Mouse (Mus musculus): ENCODE measurements around the gene Ltbp3.
A peak's percentile ranks its signal among the peaks of the same experiment; 100 is the strongest.

The Ltbp3 gene

DNA sequence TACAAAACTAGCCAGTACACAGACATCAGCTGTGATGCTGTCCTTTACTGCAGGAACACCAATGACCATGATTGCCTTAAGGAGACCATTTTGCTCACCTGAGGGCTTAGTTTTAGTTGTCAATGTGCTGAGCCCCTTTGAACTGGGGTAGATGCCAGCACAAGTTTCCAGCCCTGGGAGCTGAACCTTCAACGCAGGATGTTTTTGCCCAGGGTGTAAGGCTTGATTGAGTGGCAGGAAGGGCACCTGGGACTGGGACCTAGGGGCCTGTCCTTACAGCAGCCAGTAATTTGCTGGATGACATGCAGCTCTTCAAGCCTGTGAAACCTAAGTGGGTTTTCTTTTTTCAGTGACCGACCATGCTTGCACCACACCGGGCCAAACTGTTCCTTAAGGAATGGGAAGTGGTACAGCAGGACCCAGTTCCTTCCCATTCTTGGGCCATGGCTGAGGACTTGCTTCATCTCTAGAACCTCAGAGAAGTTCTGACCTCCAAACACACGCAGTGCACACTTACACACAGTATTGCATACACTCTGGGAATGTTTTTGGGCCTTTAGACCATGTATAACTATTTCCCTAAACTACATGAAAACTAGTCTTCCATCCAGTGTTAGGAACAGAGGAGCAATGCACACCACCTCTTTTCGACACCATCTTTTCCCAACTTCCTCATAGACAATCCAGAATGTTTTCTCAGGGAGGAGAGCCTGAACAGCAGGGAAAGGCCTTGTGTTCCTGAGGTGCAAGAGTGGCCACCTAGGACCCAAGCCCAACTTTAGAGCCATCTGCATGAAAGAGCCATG is 54.3 kb downstream of the Ltbp3 start:
- DNase-seq, result peak in 1 of 2 experiments; percentile 51

GRCm38 (mm10) chr19:5795668-5796572 is 55.2 kb downstream of the Ltbp3 start:
- DNase-seq, result no peak

GRCm38 (mm10) chr19:5796573-5797111 is 55.9 kb downstream of the Ltbp3 start:
- no peak for DNase-seq

DNA sequence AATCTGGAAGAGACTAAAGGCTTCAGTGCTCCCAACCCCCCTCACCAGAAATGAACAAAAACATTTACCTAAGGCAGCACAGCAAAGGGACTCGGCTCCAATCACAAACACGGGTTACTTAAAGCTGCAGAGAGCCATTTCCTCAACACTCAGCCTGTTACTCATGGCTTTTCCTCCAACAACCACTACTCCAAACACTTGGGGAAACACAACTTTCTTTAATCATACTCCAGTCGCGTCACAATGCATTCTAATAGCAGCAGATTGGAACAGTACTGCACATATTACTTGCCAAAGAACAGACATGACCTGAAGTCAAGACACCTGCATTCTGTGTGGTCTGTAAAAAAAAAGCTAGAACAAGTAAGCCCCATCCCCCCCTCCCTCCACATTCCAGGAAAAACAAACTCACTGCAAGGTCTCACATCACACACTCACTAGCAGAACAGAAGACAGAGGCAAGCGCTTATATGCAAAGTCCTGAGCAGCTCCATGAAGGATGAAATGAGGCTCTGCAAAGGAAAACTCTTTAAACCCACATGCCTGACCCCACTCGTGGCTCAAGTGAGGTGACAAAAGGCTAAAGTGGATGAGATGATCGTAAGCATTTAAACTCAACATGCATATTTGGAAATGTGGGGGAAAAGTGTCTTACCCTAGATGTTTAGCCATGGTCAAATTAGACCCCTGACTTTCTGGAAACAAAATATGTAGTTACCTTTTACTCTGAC is 56.8 kb downstream of the Ltbp3 start:
- no peak for DNase-seq

- no peak for DNase-seq
Observed at GRCm38 (mm10) chr19:5798700-5799479, 58.2 kb downstream of the Ltbp3 start.

GRCm38 (mm10) chr19:5799566-5800349 is 59.1 kb downstream of the Ltbp3 start:
- no peak for DNase-seq

- DNase-seq, result no peak
Observed at GRCm38 (mm10) chr19:5800350-5800631, 59.6 kb downstream of the Ltbp3 start.

DNA sequence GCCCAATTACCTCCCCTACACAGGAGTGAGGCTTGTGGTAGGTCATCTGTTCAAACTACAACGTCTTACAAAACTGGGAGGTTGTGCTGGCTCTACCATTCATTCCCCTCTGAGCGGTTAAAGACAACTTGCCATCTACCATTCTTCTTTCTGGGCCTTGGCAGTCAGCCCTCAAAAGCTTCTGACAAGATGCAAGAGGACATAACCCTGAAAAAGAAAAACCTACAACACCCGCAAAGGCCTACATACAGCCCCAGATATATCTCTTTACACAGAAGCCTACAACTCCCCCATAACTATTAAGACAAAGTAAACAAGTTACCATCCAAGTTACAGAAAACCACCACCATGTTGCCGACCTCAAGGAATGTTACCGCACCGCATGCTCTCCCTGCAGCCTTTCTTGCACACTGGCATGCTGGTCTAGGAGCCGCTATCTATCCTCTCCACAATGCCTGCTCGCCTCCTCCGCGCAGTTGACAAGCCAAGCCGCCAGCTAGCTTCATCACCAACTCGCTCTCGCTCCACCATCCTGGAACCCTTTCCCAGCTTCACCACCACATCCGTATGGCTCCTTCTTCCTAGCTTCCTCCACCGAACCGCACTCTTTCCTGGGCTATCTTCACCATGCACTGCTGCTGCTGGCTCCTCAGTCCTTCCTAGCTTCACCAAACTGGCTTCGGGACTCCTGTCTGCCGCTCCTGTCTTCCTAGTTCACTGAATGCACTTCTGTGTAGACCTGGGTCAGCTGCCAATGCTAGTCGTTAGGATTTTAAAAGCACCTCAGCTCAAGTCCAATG is 60.1 kb downstream of the Ltbp3 start:
- peak in 1 of 2 experiments; percentile 10 for DNase-seq

DNA sequence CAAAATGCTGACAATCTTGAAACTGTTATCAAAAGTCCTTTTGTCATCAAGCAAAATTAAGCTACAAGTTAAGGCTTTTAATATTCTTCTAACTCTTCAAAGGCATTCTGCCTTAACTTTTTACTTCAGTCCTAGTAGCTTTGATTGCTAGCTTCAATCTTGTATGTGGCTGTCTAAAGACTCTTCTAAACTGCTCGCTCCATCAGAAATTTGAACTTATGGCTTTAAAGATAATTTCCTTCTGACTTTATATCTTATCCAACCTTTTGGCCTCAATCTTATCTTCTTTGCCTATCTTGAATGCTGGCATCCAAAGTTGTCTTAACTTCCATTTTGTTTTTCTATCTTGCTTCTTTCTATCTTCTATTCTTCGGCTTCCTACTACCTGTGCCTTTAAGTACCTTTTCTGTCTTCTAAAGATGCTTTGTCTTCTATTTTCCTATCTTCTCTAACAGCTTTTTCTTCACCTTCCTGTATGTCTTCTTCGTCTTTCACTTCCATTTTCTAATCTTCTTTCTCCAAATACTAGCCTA is 60.8 kb downstream of the Ltbp3 start:
- DNase-seq, result no peak

DNA sequence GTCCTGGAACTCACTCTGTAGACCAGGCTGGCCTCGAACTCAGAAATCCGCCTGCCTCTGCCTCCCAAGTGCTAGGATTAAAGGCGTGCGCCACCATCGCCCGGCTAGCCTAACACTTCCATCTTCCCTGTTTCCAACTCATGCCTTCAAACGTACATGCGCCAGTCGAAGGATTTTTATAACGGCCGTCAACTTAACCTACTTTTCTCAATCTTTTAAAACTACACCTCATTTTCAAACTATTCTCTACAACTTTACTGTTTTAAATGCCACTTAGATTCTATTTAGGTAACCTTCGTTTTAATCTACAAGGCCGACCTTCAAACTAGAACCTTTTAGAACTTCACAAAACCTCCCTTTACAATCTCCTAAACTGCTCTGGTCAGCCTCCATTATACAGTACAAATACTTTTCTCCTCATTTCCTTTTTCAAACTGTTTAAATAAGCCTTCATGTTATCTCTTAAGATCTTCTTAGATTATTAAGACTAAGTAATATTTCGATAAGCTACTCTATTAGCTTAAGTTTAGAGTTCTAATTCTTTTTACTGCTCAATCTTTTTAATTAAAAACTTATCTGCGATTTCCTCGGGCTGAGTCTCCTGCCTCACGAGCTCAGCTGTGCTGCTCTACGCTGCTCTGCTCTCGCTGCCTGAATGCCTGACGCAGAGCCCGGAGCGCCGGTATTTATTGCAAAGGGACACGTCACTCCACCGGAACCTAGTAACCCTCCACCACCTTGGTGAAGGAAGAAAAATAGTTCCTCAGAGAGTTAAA is 61.5 kb downstream of the Ltbp3 start:
- DNase-seq, result peak; percentile 93 to 97

GRCm38 (mm10) chr19:5802787-5803040 is 62.0 kb downstream of the Ltbp3 start:
- no peak for DNase-seq

GRCm38 (mm10) chr19:5803041-5803880 is 62.6 kb downstream of the Ltbp3 start:
- peak; percentile 99 to 100 for DNase-seq

DNA sequence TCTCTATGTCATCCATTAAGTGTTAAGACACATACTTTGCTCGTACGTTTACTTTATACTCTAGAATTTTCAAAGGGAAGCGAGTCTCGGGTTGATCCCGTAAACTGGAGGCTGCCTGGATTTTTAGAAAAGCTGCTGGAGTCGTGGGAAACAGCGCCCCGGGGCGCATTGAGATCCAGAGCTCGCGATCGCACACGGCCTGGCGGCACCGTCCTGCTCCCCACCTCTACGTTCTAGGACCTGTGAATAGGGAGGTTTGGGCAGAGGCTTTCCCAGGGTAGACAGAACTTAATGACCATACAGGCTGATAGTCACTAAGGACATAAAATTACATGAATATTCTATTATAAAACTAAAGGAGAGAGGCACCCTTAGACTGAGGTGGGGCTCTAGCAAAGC is 63.2 kb downstream of the Ltbp3 start:
- no peak for DNase-seq

DNA sequence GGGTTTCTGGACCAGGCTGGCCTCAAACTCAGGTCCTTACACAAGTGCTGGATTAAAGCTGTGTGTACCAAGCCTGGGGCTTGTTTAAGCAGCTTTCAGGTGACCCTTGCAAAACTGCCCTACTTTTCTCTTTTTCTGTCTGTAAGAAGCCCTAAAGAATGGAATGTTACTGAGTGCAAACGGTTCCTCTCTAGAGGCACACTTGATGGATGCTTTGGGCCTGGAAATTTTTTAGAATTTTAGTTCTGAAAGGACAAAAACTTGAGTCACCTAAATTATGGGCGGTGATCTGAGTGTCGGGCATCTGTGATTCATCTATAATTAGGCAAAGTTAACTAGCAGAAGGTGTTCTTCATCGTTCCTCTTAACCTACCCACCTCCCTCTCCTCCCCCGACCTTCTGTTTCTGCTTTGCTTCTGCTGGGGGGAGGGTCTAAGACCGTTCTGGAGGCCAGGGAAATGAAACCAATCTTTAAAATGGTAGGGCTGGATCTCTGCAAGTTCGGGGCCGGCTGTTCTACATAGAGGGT is 63.7 kb downstream of the Ltbp3 start:
- DNase-seq, result no peak

DNA sequence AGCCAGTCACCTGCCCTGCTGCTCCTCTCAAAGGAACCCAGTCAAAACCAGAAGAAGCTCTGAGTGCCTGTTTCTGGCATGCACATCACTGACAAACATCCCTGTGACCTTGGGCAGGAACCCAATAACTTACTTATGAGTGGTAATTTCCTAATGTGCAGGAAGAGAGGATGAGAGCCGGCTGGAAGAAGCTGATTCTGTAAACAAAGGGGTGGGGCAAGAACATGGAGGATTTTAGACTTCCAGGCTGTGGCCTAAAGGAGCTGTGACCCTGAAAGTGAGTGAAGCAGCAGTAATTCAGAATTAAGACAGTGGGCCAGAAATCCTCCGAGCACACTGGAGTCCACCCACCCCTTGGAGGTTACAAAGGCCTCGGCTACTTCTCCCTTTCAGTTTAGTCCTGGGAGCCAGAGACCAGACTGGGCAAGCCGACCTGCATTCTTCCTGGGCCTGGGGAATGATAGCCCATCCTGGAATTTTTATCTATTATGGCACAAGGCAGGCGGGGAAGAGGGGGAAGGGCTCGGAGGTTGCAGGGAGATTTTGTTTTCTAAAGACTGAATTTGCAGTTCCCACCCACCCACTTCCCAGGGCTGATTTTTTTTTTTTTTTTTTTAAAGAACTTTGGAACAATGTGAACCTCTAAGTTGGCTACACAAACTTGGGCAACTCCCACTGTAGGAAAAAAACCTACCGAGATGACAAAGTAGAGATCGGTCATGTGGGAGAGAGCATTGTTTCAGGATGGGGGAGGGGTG is 65.5 kb downstream of the Ltbp3 start:
- DNase-seq, result peak in 1 of 2 experiments; percentile 79

DNA sequence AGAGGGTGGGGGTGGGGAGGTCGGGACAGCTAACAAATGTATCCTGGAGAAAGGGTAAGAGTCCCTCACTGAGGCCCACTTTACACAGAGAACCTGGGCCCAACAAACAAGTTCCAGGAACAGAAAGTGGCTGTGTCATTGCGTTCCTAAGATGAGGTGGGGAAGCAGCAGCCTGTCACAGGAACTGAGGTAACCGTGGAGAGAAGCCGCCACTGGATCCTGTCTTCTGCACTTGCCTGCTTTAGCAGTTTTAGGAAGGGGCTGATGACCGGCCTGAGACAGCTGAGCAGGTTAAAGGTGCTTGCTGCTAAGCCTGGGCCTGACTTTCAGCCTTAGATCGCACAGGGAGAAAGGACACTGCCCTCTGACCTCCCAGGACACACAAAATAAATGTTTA is 66.1 kb downstream of the Ltbp3 start:
- no peak for DNase-seq

- no peak for DNase-seq
Observed at GRCm38 (mm10) chr19:5807740-5808139, 67.0 kb downstream of the Ltbp3 start.
